Mouse (Mus musculus): ENCODE data around the gene Odf3l1. TPM values are rescaled to one million over a fixed set of nuclear protein-coding genes. Genes with fewer than 3 reads are reported as not detected.

Gene Odf3l1
- total RNA-seq, 2 experiments from 2014 or later: not detected

- no peak for DNase-seq (ENCODE audit: low spot score in 2 of 2)
These were observed 17.8 kb upstream of the Odf3l1 start for GRCm38 (mm10) chr9:56882283-56882682.

GRCm38 (mm10) chr9:56881539-56882082 lies 17.1 kb upstream of the Odf3l1 start:
- DNase-seq (ENCODE audit: low spot score in 2 of 2): no peak

- DNase-seq (ENCODE audit: low spot score in 2 of 2): no peak
These were observed 16.3 kb upstream of the Odf3l1 start for GRCm38 (mm10) chr9:56880790-56881189.

- DNase-seq (ENCODE audit: low spot score in 2 of 2): no peak
These were observed 12.8 kb upstream of the Odf3l1 start for GRCm38 (mm10) chr9:56877284-56877683.

- DNase-seq (ENCODE audit: low spot score in 2 of 2): no peak
These were observed 12.3 kb upstream of the Odf3l1 start for GRCm38 (mm10) chr9:56876784-56877183.

GRCm38 (mm10) chr9:56873097-56873496 lies 8.6 kb upstream of the Odf3l1 start:
- DNase-seq (ENCODE audit: low spot score in 2 of 2): no peak

GRCm38 (mm10) chr9:56872105-56872903 lies 7.8 kb upstream of the Odf3l1 start:
- DNase-seq (ENCODE audit: low spot score in 2 of 2): no peak

GRCm38 (mm10) chr9:56871191-56871590 lies 6.7 kb upstream of the Odf3l1 start:
- DNase-seq (ENCODE audit: low spot score in 2 of 2): no peak

GRCm38 (mm10) chr9:56870778-56871177 lies 6.3 kb upstream of the Odf3l1 start:
- DNase-seq (ENCODE audit: low spot score in 2 of 2): no peak

- no peak for DNase-seq (ENCODE audit: low spot score in 2 of 2)
These were observed 5.1 kb upstream of the Odf3l1 start for GRCm38 (mm10) chr9:56869552-56869951.

- peak; percentile 81 to 90 for DNase-seq (ENCODE audit: low spot score in 2 of 2)
These were observed 3.8 kb upstream of the Odf3l1 start for GRCm38 (mm10) chr9:56868292-56868691.

GRCm38 (mm10) chr9:56866430-56866829 lies 2.0 kb upstream of the Odf3l1 start:
- no peak for DNase-seq (ENCODE audit: low spot score in 2 of 2)

GRCm38 (mm10) chr9:56865673-56866400 lies 1.4 kb upstream of the Odf3l1 start:
- DNase-seq (ENCODE audit: low spot score in 2 of 2): no peak

GRCm38 (mm10) chr9:56864832-56865231 lies 353 bp upstream of the Odf3l1 start, which contains the start of gene Cspg4:
Gene Cspg4 (plus strand): TSS chr9:56865033.
- DNase-seq (ENCODE audit: low spot score in 2 of 2): no peak

- no peak for DNase-seq (ENCODE audit: low spot score in 2 of 2)
These were observed 1.6 kb downstream of the Odf3l1 start for GRCm38 (mm10) chr9:56862863-56863262.

- DNase-seq (ENCODE audit: low spot score in 2 of 2): no peak
These were observed 3.8 kb downstream of the Odf3l1 start for GRCm38 (mm10) chr9:56860486-56861269.

- DNase-seq (ENCODE audit: low spot score in 2 of 2): no peak
These were observed 4.4 kb downstream of the Odf3l1 start for GRCm38 (mm10) chr9:56860035-56860434.

- no peak for DNase-seq (ENCODE audit: low spot score in 2 of 2)
These were observed 7.0 kb downstream of the Odf3l1 start for GRCm38 (mm10) chr9:56857463-56857862.

- DNase-seq (ENCODE audit: low spot score in 2 of 2): no peak
These were observed 12.7 kb downstream of the Odf3l1 start for GRCm38 (mm10) chr9:56851778-56852177.

GRCm38 (mm10) chr9:56850905-56851252 lies 13.6 kb downstream of the Odf3l1 start:
- no peak for DNase-seq (ENCODE audit: low spot score in 2 of 2)

- no peak for DNase-seq (ENCODE audit: low spot score in 2 of 2)
These were observed 14.2 kb downstream of the Odf3l1 start for GRCm38 (mm10) chr9:56850128-56850904.

Data from layer of hippocampus, postnatal 14 days (tissue).